Mouse (Mus musculus) stomach, postnatal 0 days (tissue): ENCODE measurements at regions not wholly inside any gene's neighbourhood (a gene's known extent, or its start where the extent isn't known, plus 50 kb on each side); places are given as distances from the start of the nearest gene placed in this dataset.

Source experiments
- CTCF ChIP-seq: IDR thresholded peaks from 2 replicates; pipeline ENCODE4 v1.5.1; 2016; ENCODE audit warnings: antibody characterized with exemption, low read depth, mild to moderate bottlenecking, moderate library complexity
- EP300 ChIP-seq: optimal IDR thresholded peaks from 2 replicates; pipeline ENCODE3; 2016; ENCODE audit warnings: antibody characterized with exemption

DNA sequence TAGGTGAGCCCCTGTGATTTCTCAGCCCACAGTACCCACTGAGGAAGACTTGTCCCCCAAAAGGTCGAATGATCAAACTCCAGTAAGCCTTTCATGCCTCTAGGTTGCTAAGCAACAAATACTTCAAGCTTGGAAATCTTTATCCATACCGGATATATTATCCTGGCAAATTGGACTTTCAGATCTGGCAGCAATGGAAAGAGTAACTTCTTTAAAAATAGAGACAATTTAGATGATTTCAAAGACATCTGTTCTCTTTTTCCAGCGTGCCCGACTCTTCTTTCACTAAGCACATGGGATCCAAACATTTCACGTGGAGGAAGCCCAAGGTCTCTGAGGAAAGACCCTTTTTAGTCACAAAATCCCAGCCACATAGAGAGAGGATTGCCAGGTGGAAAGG is 645.4 kb downstream of the Insc start:
- TF ChIP-seq CTCF (no peak), EP300 (no peak)
